Mouse (Mus musculus): ENCODE data around the gene Aldh1b1. TPM values are rescaled to one million over a fixed set of nuclear protein-coding genes. Genes with fewer than 3 reads are reported as not detected.

Gene Aldh1b1
- polyA plus RNA-seq, 1 experiment, result 276 TPM

- H3K27ac ChIP-seq (ENCODE audit: insufficient read depth, low read depth, low read length), result peak overlapping the region; percentile 15; the same call in 1 of the 2 replicates
- H3K27me3 ChIP-seq (ENCODE audit: control insufficient read depth, insufficient read depth, low read length), result no peaks in the 10 kb centered on the region
- H3K36me3 ChIP-seq (ENCODE audit: control insufficient read depth, insufficient read depth, low read length), result no peaks in the 10 kb centered on the region
- 63% methylated on average over 5 of the region's 5 CpGs for WGBS
- TF ChIP-seq CTCF (IDR thresholded peaks at IDR 0.05; ENCODE audit: extremely low read depth, insufficient read length, insufficient replicate concordance, low read depth, low read length) (no peak), POLR2A (IDR thresholded peaks at IDR 0.05; ENCODE audit: low read depth, low read length) (no peak)
- H3K4me1 ChIP-seq (ENCODE audit: control insufficient read depth, insufficient read depth, insufficient read length, low read length), result peaks cover 10% of the 10 kb centered on the region; the same call in 1 of the 2 replicates
- no peak overlapping the region for H3K4me3 ChIP-seq (ENCODE audit: low read depth, low read length)
Observed at GRCm38 (mm10) chr4:45796760-45797159, 2.1 kb upstream of the Aldh1b1 start.

DNA sequence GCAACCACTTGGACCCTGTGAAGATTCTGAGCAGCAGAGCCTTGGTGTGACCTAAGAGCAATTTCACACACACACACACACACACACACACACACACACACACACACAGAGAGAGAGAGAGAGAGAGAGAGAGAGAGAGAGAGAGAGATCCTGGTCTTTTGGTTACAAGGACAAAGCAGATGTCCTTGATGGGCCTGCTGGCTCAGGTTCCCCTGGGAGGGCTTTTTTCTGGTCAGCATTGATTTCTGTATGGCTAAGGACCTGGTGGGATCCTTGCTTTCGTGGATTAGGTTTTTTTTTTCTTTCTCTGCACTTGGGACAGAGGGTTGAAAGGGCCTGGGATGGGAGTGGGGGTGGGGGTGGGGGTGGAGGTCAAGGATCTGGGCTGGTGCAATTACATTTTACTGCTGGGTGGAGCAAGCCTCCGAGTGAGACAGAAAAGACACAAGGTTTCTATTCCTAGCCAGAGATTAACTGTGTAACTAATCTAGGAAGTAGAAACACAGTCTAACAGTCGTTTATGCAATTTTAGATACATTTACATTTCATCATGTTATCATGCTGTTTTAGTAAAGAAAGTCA, 1.2 kb downstream of the Aldh1b1 start:
- Histone ChIP-seq H3K27me3 (ENCODE audit: control insufficient read depth, insufficient read depth, low read length) (no peaks in the 10 kb centered on the region), H3K27ac (ENCODE audit: insufficient read depth, low read depth, low read length) (peak overlapping the region; percentile 100), H3K4me1 (ENCODE audit: control insufficient read depth, insufficient read depth, insufficient read length, low read length) (peaks cover 16% of the 10 kb centered on the region), H3K4me3 (ENCODE audit: low read depth, low read length) (peak overlapping the region; percentile 59), H3K36me3 (ENCODE audit: control insufficient read depth, insufficient read depth, low read length) (peaks cover 30% of the 10 kb centered on the region)
- no peak for TF ChIP-seq POLR2A (IDR thresholded peaks at IDR 0.05; ENCODE audit: low read depth, low read length)
- no peak for TF ChIP-seq CTCF (IDR thresholded peaks at IDR 0.05; ENCODE audit: extremely low read depth, insufficient read length, insufficient replicate concordance, low read depth, low read length)
- 13% methylated on average over 3 of the region's 3 CpGs for WGBS

DNA sequence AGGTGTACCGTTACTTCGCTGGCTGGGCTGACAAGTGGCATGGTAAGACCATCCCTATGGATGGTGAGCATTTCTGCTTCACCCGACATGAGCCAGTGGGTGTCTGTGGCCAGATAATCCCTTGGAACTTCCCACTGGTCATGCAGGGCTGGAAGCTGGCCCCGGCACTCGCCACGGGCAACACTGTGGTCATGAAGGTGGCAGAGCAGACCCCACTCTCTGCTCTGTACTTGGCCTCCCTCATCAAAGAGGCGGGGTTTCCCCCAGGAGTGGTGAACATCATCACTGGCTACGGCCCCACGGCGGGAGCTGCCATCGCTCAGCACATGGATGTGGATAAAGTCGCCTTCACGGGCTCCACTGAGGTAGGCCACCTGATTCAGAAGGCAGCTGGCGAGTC, 4.1 kb downstream of the Aldh1b1 start:
- 39% methylated on average over 14 of the region's 14 CpGs for WGBS
- H3K36me3 ChIP-seq (ENCODE audit: control insufficient read depth, insufficient read depth, low read length), result peaks cover 46% of the 10 kb centered on the region
- peaks cover 11% of the 10 kb centered on the region for H3K4me1 ChIP-seq (ENCODE audit: control insufficient read depth, insufficient read depth, insufficient read length, low read length)
- H3K4me3 ChIP-seq (ENCODE audit: low read depth, low read length), result peak overlapping the region; percentile 55
- no peaks in the 10 kb centered on the region for H3K27me3 ChIP-seq (ENCODE audit: control insufficient read depth, insufficient read depth, low read length)
- H3K27ac ChIP-seq (ENCODE audit: insufficient read depth, low read depth, low read length), result no peak overlapping the region
- TF ChIP-seq POLR2A (IDR thresholded peaks at IDR 0.05; ENCODE audit: low read depth, low read length), result no peak
- TF ChIP-seq CTCF (IDR thresholded peaks at IDR 0.05; ENCODE audit: extremely low read depth, insufficient read length, insufficient replicate concordance, low read depth, low read length), result no peak

DNA sequence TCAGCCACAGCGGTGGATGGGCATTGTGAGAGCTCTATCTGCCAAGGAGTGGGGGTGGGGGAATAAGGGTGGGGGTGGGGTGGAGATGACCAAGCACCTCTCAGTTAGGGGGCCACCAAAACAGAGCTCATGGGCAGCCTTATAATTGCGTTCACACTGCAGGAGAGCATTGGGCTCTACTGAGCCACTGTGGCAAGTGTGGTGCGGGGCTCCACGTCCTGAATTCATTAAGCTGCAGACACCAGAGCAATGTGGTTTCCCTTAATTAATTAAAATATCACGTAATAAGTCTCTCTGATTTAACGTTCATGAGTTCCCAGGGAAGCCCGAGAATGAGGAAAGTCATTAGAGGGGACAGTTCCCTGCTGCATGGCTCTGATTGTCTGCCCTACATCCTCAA, 9.2 kb downstream of the Aldh1b1 start:
- no peaks in the 10 kb centered on the region for H3K27me3 ChIP-seq (ENCODE audit: control insufficient read depth, insufficient read depth, low read length)
- TF ChIP-seq POLR2A (IDR thresholded peaks at IDR 0.05; ENCODE audit: low read depth, low read length) (no peak), CTCF (IDR thresholded peaks at IDR 0.05; ENCODE audit: extremely low read depth, insufficient read length, insufficient replicate concordance, low read depth, low read length) (no peak)
- H3K4me1 ChIP-seq (ENCODE audit: control insufficient read depth, insufficient read depth, insufficient read length, low read length), result peaks cover 5% of the 10 kb centered on the region; the same call in 1 of the 2 replicates
- 46% methylated on average over 7 of the region's 7 CpGs for WGBS
- no peak overlapping the region for H3K4me3 ChIP-seq (ENCODE audit: low read depth, low read length)
- H3K27ac ChIP-seq (ENCODE audit: insufficient read depth, low read depth, low read length), result no peak overlapping the region
- H3K36me3 ChIP-seq (ENCODE audit: control insufficient read depth, insufficient read depth, low read length), result peaks cover 36% of the 10 kb centered on the region

GRCm38 (mm10) chr4:45811250-45811649, 12.4 kb downstream of the Aldh1b1 start:
- Histone ChIP-seq H3K36me3 (ENCODE audit: control insufficient read depth, insufficient read depth, low read length) (0 out of 2 replicates have a peak, but pooled peaks cover 5% of the 10 kb centered on the region), H3K4me1 (ENCODE audit: control insufficient read depth, insufficient read depth, insufficient read length, low read length) (no peaks in the 10 kb centered on the region), H3K27me3 (ENCODE audit: control insufficient read depth, insufficient read depth, low read length) (no peaks in the 10 kb centered on the region), H3K27ac (ENCODE audit: insufficient read depth, low read depth, low read length) (no peak overlapping the region), H3K4me3 (ENCODE audit: low read depth, low read length) (no peak overlapping the region)
- WGBS, result 43% methylated on average over 8 of the region's 8 CpGs
- TF ChIP-seq CTCF (IDR thresholded peaks at IDR 0.05; ENCODE audit: extremely low read depth, insufficient read length, insufficient replicate concordance, low read depth, low read length) (no peak), POLR2A (IDR thresholded peaks at IDR 0.05; ENCODE audit: low read depth, low read length) (no peak)

- H3K36me3 ChIP-seq (ENCODE audit: control insufficient read depth, insufficient read depth, low read length), result no peaks in the 10 kb centered on the region
- H3K27ac ChIP-seq (ENCODE audit: insufficient read depth, low read depth, low read length), result no peak overlapping the region
- H3K27me3 ChIP-seq (ENCODE audit: control insufficient read depth, insufficient read depth, low read length), result no peaks in the 10 kb centered on the region
- no peak for TF ChIP-seq POLR2A (IDR thresholded peaks at IDR 0.05; ENCODE audit: low read depth, low read length)
- peak; percentile 66; the same call in 1 of the 2 replicates for TF ChIP-seq CTCF (IDR thresholded peaks at IDR 0.05; ENCODE audit: extremely low read depth, insufficient read length, insufficient replicate concordance, low read depth, low read length)
- H3K4me1 ChIP-seq (ENCODE audit: control insufficient read depth, insufficient read depth, insufficient read length, low read length), result peaks cover 3% of the 10 kb centered on the region; the same call in 1 of the 2 replicates
- no peak overlapping the region for H3K4me3 ChIP-seq (ENCODE audit: low read depth, low read length)
- WGBS, result 53% methylated on average over 7 of the region's 7 CpGs
Observed at GRCm38 (mm10) chr4:45815542-45815941, 16.7 kb downstream of the Aldh1b1 start.

GRCm38 (mm10) chr4:45818814-45819207, 20.0 kb downstream of the Aldh1b1 start:
- Histone ChIP-seq H3K27me3 (ENCODE audit: control insufficient read depth, insufficient read depth, low read length) (no peaks in the 10 kb centered on the region), H3K4me1 (ENCODE audit: control insufficient read depth, insufficient read depth, insufficient read length, low read length) (peaks cover 3% of the 10 kb centered on the region; the same call in 1 of the 2 replicates), H3K36me3 (ENCODE audit: control insufficient read depth, insufficient read depth, low read length) (no peaks in the 10 kb centered on the region), H3K4me3 (ENCODE audit: low read depth, low read length) (no peak overlapping the region; the same call in 1 of the 2 replicates), H3K27ac (ENCODE audit: insufficient read depth, low read depth, low read length) (no peak overlapping the region)
- TF ChIP-seq POLR2A (IDR thresholded peaks at IDR 0.05; ENCODE audit: low read depth, low read length) (no peak), CTCF (IDR thresholded peaks at IDR 0.05; ENCODE audit: extremely low read depth, insufficient read length, insufficient replicate concordance, low read depth, low read length) (no peak)
- WGBS, result 34% methylated on average over 4 of the region's 4 CpGs

Measured in small intestine, adult 2 months (tissue).